Mouse (Mus musculus): ENCODE results near the gene Atp13a1. TPM values are rescaled to one million over a fixed set of nuclear protein-coding genes. Genes with fewer than 3 reads are reported as not detected.

The Atp13a1 gene
- total RNA-seq, 1 experiment from 2014 or later: 19.5 TPM

DNA sequence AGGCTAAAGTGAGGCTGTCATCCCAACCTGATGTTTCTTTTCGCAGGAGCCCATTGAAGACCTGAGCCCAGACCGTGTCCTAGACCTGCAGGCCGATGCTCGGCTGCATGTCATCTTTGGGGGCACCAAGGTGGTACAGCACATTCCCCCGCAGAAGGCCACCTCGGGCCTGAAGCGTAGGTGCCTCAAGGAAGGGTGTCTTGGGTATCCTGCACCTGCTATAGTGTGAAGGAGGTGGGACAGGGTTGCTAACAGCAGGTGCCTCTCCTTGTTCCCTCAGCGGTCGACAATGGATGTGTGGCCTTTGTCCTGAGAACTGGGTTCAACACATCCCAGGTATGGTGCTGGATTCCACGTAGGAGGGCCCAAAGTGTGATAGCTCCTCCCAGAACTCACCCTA lies 6.7 kb downstream of the Atp13a1 start:
- ATAC-seq (replicated peaks; ENCODE audit: low read depth, poor library complexity, severe bottlenecking): no peak

DNA sequence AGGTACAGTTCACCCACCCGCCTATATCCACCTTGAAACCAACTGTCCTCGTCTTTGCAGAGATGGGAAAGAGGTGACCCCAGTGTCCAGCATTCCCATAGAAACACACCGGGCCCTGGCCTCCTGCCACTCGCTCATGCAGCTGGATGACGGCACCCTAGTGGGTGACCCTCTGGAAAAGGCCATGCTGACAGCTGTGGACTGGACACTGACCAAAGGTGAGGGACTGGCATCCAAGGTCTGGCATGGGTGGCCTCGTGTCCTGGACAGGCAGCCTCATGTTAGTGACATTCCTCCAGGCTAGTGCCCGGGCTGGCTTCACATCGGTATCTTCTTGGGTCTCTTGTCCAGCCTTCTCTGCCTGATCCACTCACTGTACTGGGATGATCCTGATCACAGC lies 8.3 kb downstream of the Atp13a1 start:
- no peak for ATAC-seq (replicated peaks; ENCODE audit: low read depth, poor library complexity, severe bottlenecking)

GRCm38 (mm10) chr8:69799946-69800345 lies 9.0 kb downstream of the Atp13a1 start:
- no peak for ATAC-seq (replicated peaks; ENCODE audit: low read depth, poor library complexity, severe bottlenecking)

DNA sequence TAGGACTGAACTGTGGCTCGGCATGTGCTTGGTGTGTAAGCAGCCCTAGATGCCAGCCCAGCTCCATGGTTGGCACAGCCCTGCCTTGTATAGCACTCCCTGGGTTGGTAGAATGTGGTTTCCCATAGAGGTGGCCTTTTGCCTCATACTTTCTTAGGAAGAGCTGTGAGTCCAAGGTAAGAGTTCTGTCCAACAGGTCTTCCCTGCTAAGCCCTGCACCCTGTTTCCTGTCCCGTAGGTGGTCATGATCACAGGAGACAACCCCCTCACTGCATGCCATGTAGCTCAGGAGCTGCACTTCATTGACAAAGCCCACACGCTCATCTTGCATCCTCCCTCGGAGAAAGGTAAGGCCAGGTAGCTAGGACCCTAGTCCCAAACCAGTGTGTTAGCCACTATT lies 10.8 kb downstream of the Atp13a1 start:
- no peak for ATAC-seq (replicated peaks; ENCODE audit: low read depth, poor library complexity, severe bottlenecking)

DNA sequence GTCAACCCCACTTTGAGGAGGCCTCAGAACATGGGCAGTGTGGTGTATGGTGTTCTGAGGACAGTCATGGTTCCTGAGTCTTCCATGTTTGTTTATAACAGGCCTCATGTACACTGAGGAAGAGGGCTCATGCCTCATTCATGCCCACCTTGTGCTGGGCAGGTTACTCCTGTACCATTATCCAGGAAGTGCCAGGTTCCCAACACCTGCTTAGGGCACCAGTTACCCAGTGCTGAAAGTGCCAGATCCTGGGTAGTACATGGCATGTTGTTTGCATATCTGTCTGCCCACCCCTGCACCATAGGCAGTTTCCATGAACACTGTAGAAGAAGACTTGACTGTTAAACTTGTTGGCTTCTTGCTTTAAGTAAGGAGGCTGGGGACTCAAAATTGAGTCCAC lies 11.3 kb downstream of the Atp13a1 start:
- ATAC-seq (replicated peaks; ENCODE audit: low read depth, poor library complexity, severe bottlenecking): no peak

DNA sequence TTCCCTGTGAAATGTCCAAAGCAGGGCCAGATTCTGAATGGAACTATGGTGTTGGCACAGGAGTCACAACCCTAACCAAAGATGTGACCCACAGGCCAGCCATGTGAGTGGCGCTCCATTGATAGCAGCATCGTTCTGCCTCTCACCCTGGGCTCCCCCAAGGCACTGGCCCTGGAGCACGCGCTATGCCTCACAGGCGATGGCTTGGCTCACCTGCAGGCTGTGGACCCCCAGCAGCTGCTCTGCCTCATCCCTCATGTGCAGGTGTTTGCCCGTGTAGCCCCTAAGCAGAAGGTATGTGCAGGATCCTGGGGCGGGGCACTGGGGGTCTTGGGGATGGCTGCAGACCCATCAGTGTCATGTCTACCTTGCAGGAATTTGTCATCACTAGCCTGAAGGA lies 12.4 kb downstream of the Atp13a1 start:
- no peak for ATAC-seq (replicated peaks; ENCODE audit: low read depth, poor library complexity, severe bottlenecking)

- no peak for ATAC-seq (replicated peaks; ENCODE audit: low read depth, poor library complexity, severe bottlenecking)
Measured at GRCm38 (mm10) chr8:69804537-69804936, 13.6 kb downstream of the Atp13a1 start.

GRCm38 (mm10) chr8:69805086-69805485 lies 14.1 kb downstream of the Atp13a1 start:
- ATAC-seq (replicated peaks; ENCODE audit: low read depth, poor library complexity, severe bottlenecking): no peak

GRCm38 (mm10) chr8:69805491-69805890 lies 14.5 kb downstream of the Atp13a1 start:
- no peak for ATAC-seq (replicated peaks; ENCODE audit: low read depth, poor library complexity, severe bottlenecking)

DNA sequence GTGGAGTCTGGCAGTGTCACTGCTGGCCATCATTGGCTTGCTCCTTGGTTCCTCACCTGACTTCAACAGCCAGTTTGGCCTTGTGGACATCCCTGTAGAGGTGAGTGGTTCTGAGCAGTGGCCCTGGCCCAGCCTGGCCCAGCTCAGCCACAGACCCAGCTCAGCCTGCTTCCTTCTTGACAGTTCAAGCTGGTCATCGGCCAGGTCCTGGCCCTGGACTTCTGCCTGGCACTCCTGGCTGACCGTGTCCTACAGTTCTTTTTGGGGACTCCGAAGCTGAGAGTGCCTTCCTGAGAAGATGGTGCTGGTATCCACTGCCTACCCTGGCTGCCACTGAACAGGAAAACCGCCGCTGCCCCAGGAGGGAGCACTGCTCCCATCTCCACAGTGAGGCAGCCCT lies 16.3 kb downstream of the Atp13a1 start:
- ATAC-seq (replicated peaks; ENCODE audit: low read depth, poor library complexity, severe bottlenecking): no peak

DNA sequence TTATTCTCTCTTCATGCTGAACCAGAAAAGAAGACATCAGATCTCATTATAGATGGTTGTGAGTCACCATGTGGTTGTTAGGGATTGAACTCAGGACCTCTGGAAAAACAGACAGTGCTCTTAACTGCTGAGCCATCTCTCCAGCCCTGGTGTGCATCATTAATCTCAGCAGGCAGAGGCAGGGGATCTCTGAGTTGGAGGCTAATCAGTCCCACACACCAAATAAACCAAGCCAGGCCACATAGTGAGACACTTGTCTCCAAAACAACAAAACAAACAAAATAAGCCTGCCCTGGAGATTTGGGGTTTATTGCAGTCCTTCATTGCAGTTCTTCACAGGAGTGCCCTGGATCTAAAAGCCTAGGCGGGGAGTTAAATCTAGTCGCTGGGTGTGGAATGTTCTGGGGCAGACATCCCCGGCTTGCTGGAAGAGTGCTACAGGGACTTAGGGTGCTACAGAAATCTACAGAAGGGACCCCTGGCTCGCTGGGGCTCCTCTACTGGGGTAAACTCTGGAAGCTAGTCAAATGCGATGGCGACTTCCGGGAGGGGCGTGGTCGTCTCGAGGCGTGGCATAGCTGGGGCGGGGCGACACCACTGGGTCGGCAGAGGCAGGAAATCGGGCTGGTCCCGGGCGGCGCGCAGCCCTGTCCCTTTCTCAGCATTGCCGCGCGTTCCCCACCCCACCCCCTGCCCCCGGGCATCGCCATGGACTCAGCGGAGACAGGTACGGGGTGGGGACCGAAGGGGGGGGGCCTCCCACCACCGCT lies 17.3 kb downstream of the Atp13a1 start, which contains the start of gene Gmip:
Gmip (plus strand) TSS at position 586 of the 770 bp plus-strand sequence.
- peak; percentile 89 for ATAC-seq (replicated peaks; ENCODE audit: low read depth, poor library complexity, severe bottlenecking)

DNA sequence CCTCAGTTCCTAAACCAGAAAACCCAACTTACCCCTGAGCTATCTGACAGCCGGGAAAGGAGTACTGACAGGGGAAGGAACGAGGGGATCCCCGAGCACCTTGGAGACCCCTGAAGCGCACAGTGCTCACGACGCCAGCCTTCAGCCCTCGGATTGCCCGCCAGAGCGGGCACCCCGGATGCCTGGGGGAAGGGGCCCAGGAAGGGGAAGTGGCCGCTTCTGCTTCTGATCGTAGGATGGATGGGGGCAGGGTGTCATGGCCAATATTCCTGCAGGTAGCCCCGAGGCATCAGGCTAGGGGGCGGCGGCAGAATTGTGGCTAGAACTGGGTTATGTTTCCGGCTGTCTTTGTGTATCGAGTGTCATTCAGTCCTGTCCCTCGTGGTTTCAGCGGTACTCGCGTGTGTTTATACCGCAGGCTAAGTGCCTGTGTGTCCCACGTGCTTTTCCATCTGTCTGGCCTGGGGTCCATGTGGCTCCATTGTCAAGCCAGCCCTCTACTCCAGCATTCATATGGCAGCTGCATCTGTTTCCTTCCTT lies 18.0 kb downstream of the Atp13a1 start:
- peak; percentile 59 for ATAC-seq (replicated peaks; ENCODE audit: low read depth, poor library complexity, severe bottlenecking)

DNA sequence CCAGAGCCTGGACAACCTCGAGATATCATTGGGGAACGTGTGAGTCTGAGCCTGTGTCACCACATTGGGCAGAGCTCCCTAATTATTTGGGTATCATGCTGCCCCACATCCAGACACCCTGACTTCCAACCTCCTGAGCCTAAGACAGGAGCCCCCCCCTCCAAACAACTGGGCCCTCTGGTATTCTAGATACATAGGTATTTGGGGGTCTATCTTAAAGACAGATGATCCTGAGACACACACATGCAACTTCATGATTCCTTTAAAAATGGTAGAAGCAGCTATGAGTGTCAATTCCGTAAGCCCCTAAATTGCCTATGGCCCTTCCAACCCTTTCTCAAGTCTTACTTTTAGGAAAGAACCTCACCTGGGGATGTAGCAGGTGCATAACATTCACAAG lies 18.9 kb downstream of the Atp13a1 start:
- no peak for ATAC-seq (replicated peaks; ENCODE audit: low read depth, poor library complexity, severe bottlenecking)

DNA sequence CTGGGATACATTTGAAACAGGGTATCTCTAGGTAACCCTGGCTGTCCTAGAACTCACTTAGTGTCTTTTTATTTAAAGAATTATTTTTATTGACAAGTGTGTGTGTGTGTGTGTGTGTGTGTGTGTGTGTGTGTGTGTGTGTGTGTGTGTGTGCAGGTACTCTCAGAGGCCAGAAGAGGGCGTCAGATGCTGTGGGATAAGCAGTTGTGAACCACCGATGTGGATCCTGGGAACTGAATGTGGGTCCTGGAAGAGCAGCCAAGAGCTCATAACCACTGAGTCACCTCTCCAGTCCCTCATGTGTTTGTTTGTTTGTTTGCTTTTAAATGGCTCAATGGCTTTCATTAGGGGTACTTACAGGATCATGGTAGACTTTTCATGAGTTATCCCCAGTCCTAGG lies 23.9 kb downstream of the Atp13a1 start:
- no peak for ATAC-seq (replicated peaks; ENCODE audit: low read depth, poor library complexity, severe bottlenecking)

DNA sequence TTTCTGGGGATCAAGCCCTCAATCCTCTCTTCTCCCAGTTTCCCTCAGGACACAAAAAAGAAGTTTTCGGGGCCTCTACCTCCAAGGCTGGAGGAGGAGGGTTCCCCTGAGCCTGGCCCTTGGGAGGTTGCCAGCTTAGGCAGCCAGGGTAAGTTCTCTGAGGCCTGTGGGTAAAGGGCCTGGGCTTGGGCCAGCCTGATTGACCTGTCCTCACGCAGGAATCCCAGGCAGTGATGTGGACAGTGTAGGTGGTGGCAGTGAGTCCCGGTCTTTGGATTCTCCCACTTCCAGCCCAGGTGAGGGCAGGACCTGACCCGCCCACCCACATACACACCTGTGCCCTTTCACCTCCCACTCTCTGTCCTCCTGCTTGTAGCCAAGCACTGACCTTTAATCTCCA lies 24.4 kb downstream of the Atp13a1 start:
- ATAC-seq (replicated peaks; ENCODE audit: low read depth, poor library complexity, severe bottlenecking): no peak

GRCm38 (mm10) chr8:69820466-69820865 lies 29.5 kb downstream of the Atp13a1 start:
- ATAC-seq (replicated peaks; ENCODE audit: low read depth, poor library complexity, severe bottlenecking): no peak

GRCm38 (mm10) chr8:69821971-69822385 lies 31.0 kb downstream of the Atp13a1 start:
- ATAC-seq (replicated peaks; ENCODE audit: low read depth, poor library complexity, severe bottlenecking): peak; percentile 26

DNA sequence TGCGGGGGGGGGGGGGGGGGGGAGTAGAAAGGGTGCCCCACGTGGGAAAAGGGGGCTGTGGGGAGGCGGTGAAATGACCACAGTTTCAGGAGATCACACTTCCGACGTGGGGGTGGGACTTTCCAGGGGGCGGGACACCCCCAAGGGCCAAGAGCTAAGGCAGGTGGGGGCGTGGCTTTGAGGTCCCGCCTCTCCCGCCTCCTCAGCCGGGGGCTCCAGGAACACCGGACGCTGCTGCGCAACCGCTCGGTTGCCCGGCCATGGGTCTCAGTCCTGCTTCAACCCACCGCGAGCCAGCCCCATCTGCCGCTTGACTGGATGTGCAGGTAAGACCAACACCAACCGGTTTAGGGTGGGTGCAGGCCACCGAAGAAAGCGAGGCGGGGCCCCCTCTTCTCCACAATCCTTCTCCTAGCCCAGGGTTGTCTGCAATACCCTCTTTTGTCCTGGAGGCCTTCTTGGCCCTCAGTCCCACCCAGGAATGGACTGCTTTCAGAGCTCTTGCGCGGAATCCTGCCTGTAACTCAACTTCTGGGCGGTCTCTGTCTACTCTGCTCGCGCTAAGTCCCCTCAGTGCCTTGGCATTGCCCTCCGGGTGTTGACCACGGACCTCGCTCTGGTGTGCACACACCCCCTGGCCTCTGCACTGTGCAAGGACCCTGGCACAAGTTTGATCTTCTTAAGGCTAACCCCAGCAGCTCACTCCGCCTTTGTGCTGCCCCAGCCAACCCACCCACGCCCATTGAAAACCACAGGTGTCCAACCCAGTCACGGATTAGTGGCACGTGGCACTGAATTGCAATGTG lies 31.6 kb downstream of the Atp13a1 start, which contains the start of gene Lpar2:
Lpar2 (plus strand) TSS at position 44 of the 806 bp plus-strand sequence.
- peak; percentile 72 for ATAC-seq (replicated peaks; ENCODE audit: low read depth, poor library complexity, severe bottlenecking)

DNA sequence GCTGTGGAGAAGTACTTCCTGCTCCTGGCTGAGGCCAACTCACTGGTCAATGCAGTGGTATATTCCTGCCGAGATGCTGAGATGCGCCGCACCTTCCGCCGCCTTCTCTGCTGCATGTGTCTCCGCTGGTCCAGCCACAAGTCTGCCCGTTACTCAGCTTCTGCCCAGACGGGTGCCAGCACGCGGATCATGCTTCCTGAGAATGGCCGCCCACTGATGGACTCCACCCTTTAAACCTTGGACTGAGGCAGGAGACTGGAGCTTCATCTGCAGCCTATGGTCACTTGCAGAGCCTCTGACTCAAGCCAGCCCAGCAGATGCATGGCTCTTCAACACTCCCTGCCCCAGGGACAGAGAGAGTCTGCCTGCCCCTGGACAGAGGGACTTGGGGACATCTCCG lies 35.4 kb downstream of the Atp13a1 start:
- no peak for ATAC-seq (replicated peaks; ENCODE audit: low read depth, poor library complexity, severe bottlenecking)

- ATAC-seq (replicated peaks; ENCODE audit: low read depth, poor library complexity, severe bottlenecking): peak; percentile 92
Measured at GRCm38 (mm10) chr8:69832298-69832853, 41.4 kb downstream of the Atp13a1 start, which contains the start of gene Pbx4. Pbx4 (plus strand) TSS chr8:69832491.

Measured in common myeloid progenitor, adult 5-6 weeks (primary cell).